Mouse (Mus musculus) heart, embryonic 10.5 days (tissue): ENCODE measurements around the gene Slc25a41. TPM values are rescaled to one million over a fixed set of nuclear protein-coding genes. Genes with fewer than 3 reads are reported as not detected.

Experiments
- DNase-seq: peaks from one replicate; pipeline ENCODE4 v3.0.0-alpha.2; 2017; ENCODE audit warnings: low spot score
- H3K27ac ChIP-seq: fragments of 300-500 bp; sonication (generic); 2 replicates; pipeline ENCODE4 v1.5.1; 2016; ENCODE audit warnings: mild to moderate bottlenecking
- H3K27me3 ChIP-seq: fragments of 300-500 bp; sonication (generic); 2 replicates; pipeline ENCODE4 v1.6.1; 2016; ENCODE audit warnings: mild to moderate bottlenecking; ENCODE audit not compliant: poor library complexity, insufficient read depth, severe bottlenecking
- H3K36me3 ChIP-seq: fragments of 300-500 bp; sonication (generic); 2 replicates; pipeline ENCODE4 v1.6.1; 2016; ENCODE audit warnings: mild to moderate bottlenecking, moderate library complexity
- H3K4me1 ChIP-seq: fragments of 300-500 bp; sonication (generic); 2 replicates; pipeline ENCODE4 v1.6.1; 2016; ENCODE audit warnings: mild to moderate bottlenecking
- H3K4me3 ChIP-seq: fragments of 300-500 bp; sonication (generic); 2 replicates; pipeline ENCODE4 v1.5.1; 2016; ENCODE audit warnings: mild to moderate bottlenecking, moderate library complexity
- H3K9me3 ChIP-seq: fragments of 300-500 bp; sonication (generic); 2 replicates; pipeline ENCODE4 v1.6.1; 2016; ENCODE audit warnings: mild to moderate bottlenecking, moderate library complexity
- WGBS: fragments of 180-500 bp; shearing (Covaris S2); methylation state at CpG from one replicate; pipeline ENCODE4 v1.1.7; 2016; 5-methylcytosine and 5-hydroxymethylcytosine counted together
- polyA plus RNA-seq: library from polyadenylated mRNA; unstranded; fragments of >200 nt; fragmentation: Nextera tagmentation; extraction: Ambion mirVana; gene quantifications from 2 replicates; pipeline ENCODE4 v1.2.1, GENCODE M21; 2016

The Slc25a41 gene
- polyA plus RNA-seq, 1 experiment from 2014 or later, result not detected

DNA sequence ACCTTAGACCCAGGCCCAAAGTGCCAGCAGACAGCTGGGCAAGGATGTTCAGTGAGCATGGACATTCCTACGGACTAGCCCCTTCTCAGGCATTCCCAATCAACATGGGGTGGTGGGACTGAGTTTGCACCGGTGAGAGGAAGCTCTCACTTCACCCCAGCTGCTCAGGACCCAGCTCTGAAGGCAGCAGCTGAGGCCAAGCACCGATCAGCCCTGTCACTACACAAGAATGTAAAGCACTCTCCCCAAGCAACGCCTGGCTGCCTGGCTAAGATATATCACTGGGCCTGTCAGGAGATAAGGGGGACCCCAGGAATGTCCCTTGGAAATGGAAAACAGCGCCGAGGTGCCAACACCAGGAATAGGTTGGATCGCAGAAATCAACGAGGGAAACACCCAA, 40.2 kb downstream of the Slc25a41 start:
- H3K4me1 ChIP-seq, result peaks cover 49% of the 10 kb centered on the region
- DNase-seq, result no peak
- H3K27me3 ChIP-seq, result no peaks in the 10 kb centered on the region
- H3K36me3 ChIP-seq, result peaks cover 60% of the 10 kb centered on the region
- no peaks in the 10 kb centered on the region for H3K9me3 ChIP-seq
- H3K27ac ChIP-seq, result peak overlapping the region; percentile 36; the same call in 1 of the 2 replicates
- no peak overlapping the region for H3K4me3 ChIP-seq
- WGBS, result 23% methylated on average over 8 of the region's 8 CpGs

DNA sequence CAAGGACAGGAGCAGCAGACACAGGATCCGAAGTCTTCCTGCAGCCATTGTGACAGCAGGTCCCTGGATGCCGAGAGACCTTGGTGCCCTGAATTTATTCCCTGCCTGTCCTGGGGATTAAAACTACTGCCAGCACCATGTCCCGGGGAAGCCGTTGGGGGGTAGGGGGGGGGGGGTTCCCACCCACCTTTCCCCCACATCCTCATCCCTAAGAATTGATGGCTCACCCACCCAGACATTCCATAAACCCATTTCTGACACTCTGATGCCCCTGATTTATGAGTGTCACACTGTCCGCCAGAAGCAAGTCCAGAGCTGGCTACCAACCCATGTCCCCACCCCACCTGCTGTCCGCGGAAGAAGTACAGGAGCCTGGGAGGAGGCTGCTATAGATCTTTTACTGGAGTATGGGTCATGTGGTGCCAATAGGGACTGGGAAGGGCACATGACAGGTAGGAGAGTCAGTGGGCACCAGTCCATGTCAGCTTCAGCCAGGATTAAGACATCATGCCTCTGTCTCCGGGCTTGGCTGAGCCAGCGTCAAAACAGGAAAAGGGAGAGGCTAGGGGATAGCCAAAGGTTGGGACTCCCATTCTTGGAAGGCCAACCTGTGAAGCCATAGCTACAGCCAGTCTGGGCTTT, 41.4 kb downstream of the Slc25a41 start, which contains the start of gene Pspn:
Gene Pspn, minus strand, starts transcription at position 51 of the 642 bp plus-strand sequence.
- Histone ChIP-seq H3K9me3 (no peaks in the 10 kb centered on the region), H3K27ac (peak within 1 kb of the TSS; percentile 36; the same call in 1 of the 2 replicates), H3K4me1 (peaks cover 49% of the 10 kb centered on the region), H3K27me3 (no peaks in the 10 kb centered on the region), H3K4me3 (no peak within 1 kb of the TSS), H3K36me3 (peaks cover 59% of the 10 kb centered on the region)
- WGBS, result 87% methylated on average over 9 of the region's 9 CpGs
- no peak for DNase-seq

DNA sequence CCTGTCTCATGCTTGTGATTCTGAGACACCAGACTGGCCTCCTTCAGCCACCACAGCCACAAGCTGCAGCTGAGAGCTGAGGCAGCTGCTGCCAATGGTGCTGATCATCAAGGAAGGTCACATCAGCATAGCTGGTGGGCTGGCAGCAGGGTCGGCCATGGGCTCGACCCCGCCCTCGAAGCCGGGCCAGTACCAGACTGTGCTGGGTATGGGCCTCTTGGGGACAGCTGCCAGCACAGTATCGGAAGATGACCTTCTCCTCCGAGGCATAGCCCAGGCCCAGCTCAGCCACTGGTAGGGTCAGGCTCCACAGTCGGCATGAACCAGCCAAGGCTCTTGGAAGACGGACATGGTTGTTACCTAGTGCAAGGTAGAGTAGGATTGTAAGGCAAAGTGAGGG, 42.0 kb downstream of the Slc25a41 start:
- WGBS, result 88% methylated on average over 9 of the region's 9 CpGs

DNA sequence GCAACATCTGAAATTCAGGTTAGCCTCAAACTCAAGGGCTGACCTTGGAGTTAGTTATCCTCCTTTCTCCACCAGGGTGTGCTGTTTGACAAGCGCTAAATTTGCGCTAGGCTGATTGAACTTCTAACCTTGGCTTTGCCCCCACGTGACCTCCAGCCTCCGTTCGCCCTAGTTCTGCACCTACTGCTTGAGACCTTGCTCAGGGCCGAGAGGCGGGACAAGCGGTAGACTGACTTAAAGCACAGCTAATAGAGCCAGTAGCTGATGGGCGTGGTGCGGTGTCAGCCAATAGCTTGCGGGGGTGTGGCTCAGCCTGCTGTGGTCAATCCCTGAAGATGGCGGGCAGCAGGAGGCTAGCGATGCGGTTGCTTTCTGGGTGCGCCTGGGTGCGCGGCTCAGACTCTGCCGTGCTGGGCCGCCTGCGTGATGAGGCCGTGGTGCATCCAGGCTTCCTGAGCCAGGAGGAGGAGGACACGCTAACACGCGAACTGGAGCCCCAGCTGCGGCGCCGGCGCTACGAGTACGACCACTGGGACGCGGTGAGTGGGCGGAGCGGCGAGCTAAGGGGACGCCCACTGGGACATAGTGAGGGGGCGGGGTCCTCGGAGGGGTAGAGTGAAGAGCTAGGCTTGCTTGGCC, 44.3 kb downstream of the Slc25a41 start, which contains the start of gene Alkbh7:
Gene Alkbh7, plus strand, starts transcription at position 311 of the 639 bp plus-strand sequence.
- Histone ChIP-seq H3K36me3 (peaks cover 60% of the 10 kb centered on the region), H3K27ac (peak within 1 kb of the TSS; percentile 85)

More for the DNA sequence above, 42.0 kb downstream of the Slc25a41 start:
- no peaks in the 10 kb centered on the region for H3K27me3 ChIP-seq
- DNase-seq, result no peak
- H3K4me1 ChIP-seq, result peaks cover 47% of the 10 kb centered on the region
- no peaks in the 10 kb centered on the region for H3K9me3 ChIP-seq
- no peak overlapping the region for H3K4me3 ChIP-seq
- peaks cover 59% of the 10 kb centered on the region for H3K36me3 ChIP-seq
- H3K27ac ChIP-seq, result no peak overlapping the region

DNA sequence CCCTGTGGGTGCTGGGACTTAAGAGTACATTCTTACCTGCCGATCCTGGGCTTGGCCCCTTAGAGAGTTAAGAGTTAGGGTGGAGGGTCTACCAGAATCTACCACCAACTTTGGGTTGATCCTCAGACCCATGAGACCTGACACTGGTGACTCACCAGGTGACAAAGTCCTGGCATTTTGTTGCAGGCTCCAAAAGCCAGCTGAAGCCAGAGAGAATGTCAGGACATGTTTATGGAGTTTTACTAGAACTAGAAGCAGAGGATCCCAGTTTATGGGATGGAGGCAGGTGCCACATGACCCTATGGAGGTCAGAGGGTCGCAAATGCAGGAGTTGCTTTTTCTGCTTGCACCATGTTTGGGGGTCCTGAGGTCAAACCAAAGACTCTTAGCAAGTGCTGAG, 44.9 kb downstream of the Slc25a41 start:
- Histone ChIP-seq H3K4me3 (peak overlapping the region; percentile 88), H3K27ac (peak overlapping the region; percentile 85), H3K9me3 (no peaks in the 10 kb centered on the region), H3K27me3 (no peaks in the 10 kb centered on the region), H3K36me3 (peaks cover 67% of the 10 kb centered on the region), H3K4me1 (peaks cover 31% of the 10 kb centered on the region)
- no peak for DNase-seq
- whole genome bisulfite sequencing, result 71% methylated on average over 2 of the region's 2 CpGs

More for the DNA sequence above, 44.3 kb downstream of the Slc25a41 start, which contains the start of gene Alkbh7:
- Histone ChIP-seq H3K4me1 (peaks cover 36% of the 10 kb centered on the region), H3K9me3 (no peaks in the 10 kb centered on the region), H3K4me3 (peak within 1 kb of the TSS; percentile 88), H3K27me3 (no peaks in the 10 kb centered on the region)
- WGBS, result under 1% methylated on average over 38 of the region's 38 CpGs
- peak; percentile 100 for DNase-seq

DNA sequence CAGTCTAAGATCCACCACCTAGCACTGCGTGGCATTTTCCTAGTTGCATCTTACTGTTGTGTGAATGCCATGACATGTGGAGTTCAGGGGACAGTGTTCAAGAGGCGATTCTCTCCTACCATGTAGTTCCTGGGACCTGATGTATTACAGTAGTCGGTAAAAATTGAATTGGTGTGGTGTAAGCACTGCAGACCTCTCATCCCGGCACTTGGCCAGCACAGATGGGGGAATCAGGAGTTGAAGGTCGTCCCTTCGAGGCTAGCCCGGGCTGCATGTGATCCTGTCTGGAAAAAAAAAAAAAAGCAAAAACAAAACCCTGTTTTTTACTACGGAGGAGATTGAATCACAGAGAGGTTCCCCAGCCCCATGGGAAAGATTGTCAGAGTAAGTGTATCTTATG, 46.4 kb downstream of the Slc25a41 start:
- Histone ChIP-seq H3K4me1 (peaks cover 23% of the 10 kb centered on the region), H3K36me3 (peaks cover 70% of the 10 kb centered on the region), H3K27ac (no peak overlapping the region), H3K27me3 (no peaks in the 10 kb centered on the region), H3K4me3 (no peak overlapping the region), H3K9me3 (no peaks in the 10 kb centered on the region)
- WGBS, result 91% methylated on average over 8 of the region's 8 CpGs
- DNase-seq, result no peak

DNA sequence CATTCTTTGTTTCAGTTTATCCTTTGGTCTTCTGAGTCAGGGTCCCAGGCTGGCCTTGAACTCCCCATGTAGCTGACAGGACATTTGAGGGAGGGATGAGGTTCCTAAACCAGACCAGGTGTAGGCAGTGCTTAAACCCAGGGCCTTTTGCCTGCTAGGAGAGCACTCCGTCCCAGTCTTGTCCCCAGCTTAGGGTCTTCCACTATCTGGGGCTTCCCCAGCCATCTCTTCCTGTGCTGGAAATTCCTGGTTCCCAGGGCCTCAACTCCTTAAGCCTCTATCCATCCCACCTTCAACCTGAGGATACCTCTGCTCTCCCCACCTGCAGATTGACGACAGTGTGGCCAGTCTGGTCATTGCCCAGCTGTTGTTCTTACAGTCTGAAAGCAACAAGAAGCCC, 50.5 kb downstream of the Slc25a41 start:
- 65% methylated on average over 2 of the region's 2 CpGs for WGBS
- Histone ChIP-seq H3K4me1 (peaks cover 6% of the 10 kb centered on the region), H3K27ac (peak overlapping the region; percentile 90; the same call in 1 of the 2 replicates), H3K9me3 (no peaks in the 10 kb centered on the region), H3K36me3 (peaks cover 49% of the 10 kb centered on the region), H3K4me3 (peak overlapping the region; percentile 82), H3K27me3 (no peaks in the 10 kb centered on the region)
- DNase-seq, result peak; percentile 75

DNA sequence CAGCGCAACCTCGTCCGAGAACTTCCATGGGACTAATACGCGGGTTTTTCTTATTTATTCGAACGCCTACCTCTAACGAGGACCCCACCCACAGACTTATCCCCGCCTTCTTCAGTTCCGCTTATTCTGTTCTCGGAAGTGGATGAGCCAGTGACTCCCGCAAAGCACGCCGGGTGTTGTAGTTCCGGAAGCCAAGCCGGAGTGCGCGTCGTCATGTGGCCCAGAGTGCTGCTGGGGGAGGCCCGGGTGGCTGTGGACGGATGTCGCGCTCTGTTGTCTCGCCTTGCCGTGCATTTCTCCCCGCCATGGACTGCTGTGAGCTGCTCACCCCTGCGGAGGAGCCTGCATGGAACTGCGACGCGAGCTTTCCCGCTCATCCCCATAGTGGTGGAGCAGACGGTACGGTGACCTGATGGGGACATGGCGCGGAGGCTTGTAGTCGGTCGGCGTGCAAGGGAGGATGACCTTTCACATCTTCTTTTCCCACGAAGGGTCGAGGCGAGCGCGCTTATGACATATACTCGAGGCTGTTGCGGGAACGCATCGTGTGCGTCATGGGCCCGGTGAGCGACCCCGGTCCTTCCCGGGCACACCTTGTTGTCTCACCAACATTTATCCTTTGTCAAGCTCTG, 51.2 kb downstream of the Slc25a41 start, which contains the start of gene Clpp:
Gene Clpp, plus strand, starts transcription at position 191 of the 632 bp plus-strand sequence.
- Histone ChIP-seq H3K27me3 (no peaks in the 10 kb centered on the region), H3K4me1 (peaks cover 6% of the 10 kb centered on the region), H3K27ac (peak within 1 kb of the TSS; percentile 90), H3K9me3 (no peaks in the 10 kb centered on the region), H3K4me3 (peak within 1 kb of the TSS; percentile 82), H3K36me3 (peaks cover 41% of the 10 kb centered on the region)
- WGBS, result under 1% methylated on average over 52 of the region's 52 CpGs
- DNase-seq, result peak; percentile 98

DNA sequence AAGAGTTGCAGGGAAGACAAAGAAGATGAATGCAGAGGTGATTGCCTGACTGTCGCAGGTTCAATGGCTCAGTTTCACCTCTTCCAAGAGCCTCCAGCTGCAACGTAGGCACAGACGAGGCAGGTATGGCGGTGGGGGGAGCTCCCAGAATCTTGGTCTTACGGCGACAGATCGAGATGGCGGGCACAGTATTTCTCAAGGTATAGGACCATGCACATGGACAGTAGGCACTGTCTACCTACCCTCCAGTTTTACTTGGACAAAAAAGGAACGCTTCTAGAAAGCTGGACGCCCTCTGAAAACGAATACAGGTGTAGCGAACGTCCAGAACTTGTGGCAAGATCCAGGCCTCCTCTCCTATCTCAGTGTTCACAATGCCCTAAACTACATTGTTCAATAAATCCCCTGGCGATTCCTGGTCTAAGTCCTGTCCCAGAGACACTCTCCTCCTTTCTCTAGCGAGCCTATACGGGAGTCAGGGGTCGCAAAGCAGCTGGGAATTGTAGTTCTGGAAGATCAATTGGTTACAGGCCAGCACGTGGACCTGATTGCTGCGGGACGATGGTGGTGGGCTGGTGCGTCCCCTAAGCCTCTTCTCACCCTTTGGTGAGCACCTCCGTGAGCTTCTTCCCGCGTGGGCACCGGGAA, 51.9 kb downstream of the Slc25a41 start:
- H3K4me3 ChIP-seq, result peak overlapping the region; percentile 82
- peak overlapping the region; percentile 90 for H3K27ac ChIP-seq
- no peaks in the 10 kb centered on the region for H3K27me3 ChIP-seq
- WGBS, result 4% methylated on average over 25 of the region's 25 CpGs
- H3K36me3 ChIP-seq, result peaks cover 36% of the 10 kb centered on the region
- peak; percentile 95 for DNase-seq
- no peaks in the 10 kb centered on the region for H3K9me3 ChIP-seq
- H3K4me1 ChIP-seq, result peaks cover 6% of the 10 kb centered on the region

DNA sequence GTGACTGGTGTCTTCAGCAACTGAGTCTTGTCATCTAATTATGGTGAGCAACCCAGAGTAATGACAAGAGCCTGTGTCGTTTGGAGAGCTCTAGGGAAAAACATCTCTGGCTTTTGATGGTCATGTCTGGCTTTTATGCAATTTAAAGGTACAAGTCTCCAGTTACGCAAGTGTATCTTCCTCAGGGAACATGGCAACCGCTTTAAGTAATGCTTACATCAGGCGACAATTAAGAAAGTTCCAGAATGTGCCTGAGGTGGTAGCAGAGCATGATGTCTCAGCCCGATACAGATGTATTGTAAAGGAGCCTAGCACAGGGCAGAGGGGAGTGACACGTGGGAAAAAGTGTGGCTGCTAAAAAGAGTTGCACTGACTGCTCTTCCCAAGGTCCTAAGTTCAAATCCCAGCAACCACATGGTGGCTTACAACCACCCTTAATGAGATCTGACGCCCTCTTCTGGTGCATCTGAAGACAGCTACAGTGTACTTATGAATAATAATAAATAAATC, 52.5 kb downstream of the Slc25a41 start:
- H3K36me3 ChIP-seq, result peaks cover 30% of the 10 kb centered on the region
- 72% methylated on average over 7 of the region's 7 CpGs for WGBS
- no peak overlapping the region; the same call in 1 of the 2 replicates for H3K27ac ChIP-seq
- peak overlapping the region; percentile 82 for H3K4me3 ChIP-seq
- H3K4me1 ChIP-seq, result peaks cover 6% of the 10 kb centered on the region
- DNase-seq, result peak; percentile 50
- H3K27me3 ChIP-seq, result no peaks in the 10 kb centered on the region
- no peaks in the 10 kb centered on the region for H3K9me3 ChIP-seq

DNA sequence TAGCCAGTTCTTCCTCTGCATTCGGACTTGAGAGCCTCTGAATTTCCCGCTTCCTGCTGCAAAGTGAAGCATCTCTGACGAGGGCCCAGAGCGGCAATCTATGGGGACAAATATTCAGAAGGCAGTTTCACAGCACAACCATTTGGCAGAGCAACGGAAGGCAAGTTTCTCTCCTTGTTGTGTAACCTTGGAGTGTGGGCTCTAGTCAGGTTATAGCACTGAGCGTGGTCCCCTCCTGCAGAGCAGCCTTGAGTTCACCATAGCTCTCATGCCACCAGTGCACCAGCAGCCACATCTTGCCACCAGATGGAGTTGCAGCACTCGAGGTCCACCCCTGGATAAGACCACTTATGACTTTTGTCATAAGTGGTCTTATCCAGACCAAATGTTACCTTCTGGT, 53.0 kb downstream of the Slc25a41 start:
- no peaks in the 10 kb centered on the region for H3K9me3 ChIP-seq
- H3K4me1 ChIP-seq, result peaks cover 6% of the 10 kb centered on the region
- H3K4me3 ChIP-seq, result no peak overlapping the region
- 81% methylated on average over 7 of the region's 7 CpGs for WGBS
- no peaks in the 10 kb centered on the region for H3K27me3 ChIP-seq
- DNase-seq, result peak; percentile 62
- H3K27ac ChIP-seq, result no peak overlapping the region
- H3K36me3 ChIP-seq, result peaks cover 24% of the 10 kb centered on the region

DNA sequence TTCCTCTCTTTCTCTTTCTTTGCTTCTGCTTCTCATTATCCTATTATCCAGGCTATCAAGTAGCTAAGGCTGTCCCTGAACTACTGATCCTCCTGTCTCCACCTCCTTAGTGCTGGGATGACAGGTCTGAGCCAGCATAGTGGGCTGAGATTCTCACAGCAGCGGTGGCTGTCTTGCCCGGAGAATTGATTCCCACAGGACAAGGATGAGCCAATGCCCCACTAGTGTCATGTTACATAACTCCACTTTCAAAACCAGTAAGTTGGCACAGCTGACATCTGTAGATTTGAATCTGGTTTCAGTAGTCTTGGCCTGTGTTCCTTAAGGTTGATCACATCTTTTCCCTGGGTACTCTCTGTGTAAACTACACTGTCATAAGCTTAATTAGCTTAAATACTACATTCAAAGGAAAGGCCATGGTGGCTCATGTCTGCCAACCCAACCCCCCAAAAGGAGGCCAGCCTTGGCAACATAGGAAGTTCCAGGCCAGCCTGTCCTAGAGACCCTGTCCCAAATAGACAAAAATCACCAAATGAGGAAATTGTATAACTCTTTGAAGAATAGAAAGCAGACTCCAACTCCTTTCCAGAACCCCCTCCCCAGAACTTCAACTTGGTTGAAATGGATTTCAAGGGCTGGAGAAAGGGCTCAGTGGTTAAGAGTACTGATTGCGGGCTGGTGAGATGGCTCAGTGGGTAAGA, 55.2 kb downstream of the Slc25a41 start:
- Histone ChIP-seq H3K27ac (no peak overlapping the region), H3K4me1 (peaks cover 5% of the 10 kb centered on the region), H3K27me3 (no peaks in the 10 kb centered on the region), H3K9me3 (no peaks in the 10 kb centered on the region), H3K36me3 (0 out of 2 replicates have a peak, but pooled peaks cover 3% of the 10 kb centered on the region), H3K4me3 (no peak overlapping the region)
- peak; percentile 58 for DNase-seq
- 84% methylated on average over 3 of the region's 3 CpGs for WGBS
